Mouse (Mus musculus): ENCODE measurements around the gene Gadl1. TPM values are rescaled to one million over a fixed set of nuclear protein-coding genes. Genes with fewer than 3 reads are reported as not detected.
A peak's percentile ranks its signal among the peaks of the same experiment; 100 is the strongest.

Gene Gadl1
- total and polyA plus RNA-seq, 2 experiments from 2014 or later, result 0.21 to 0.44 TPM

DNA sequence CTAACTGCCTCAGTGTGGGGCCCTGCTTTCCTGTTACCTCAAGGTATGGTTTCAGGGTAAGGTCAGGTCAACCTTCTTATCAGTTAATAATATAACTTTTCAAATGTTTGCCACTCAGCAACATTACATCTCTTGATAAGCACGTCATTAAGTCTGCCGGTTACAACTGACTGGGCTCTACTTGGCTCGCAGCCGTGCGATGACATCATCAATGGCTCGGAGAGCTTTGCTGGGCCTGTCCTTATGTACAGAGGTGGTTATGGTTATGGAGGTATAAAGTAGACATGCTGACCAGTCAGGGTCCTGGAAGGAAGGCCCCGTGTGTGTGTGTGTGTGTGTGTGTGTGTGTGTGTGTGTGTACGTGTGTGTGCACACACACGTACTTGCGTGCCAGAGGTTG is 15.3 kb upstream of the Gadl1 start:
- H3K27ac ChIP-seq (ENCODE audit: low read depth, low read length), result no peak overlapping the region
- WGBS, result 94% methylated on average over 10 of the region's 10 CpGs
- no peak overlapping the region for H3K4me3 ChIP-seq (ENCODE audit: low read depth, low read length)
- DNase-seq (ENCODE audit: low spot score) (no peak), ATAC-seq (ENCODE audit: low FRiP score) (no peak)
- H3K27me3 ChIP-seq (ENCODE audit: insufficient read depth, low read length), result no peaks in the 10 kb centered on the region
- H3K9ac ChIP-seq (replicated peaks; ENCODE audit: low read length, poor library complexity, severe bottlenecking), result no peak overlapping the region
- no peaks in the 10 kb centered on the region for H3K36me3 ChIP-seq (ENCODE audit: insufficient read depth, low read length)
- no peaks in the 10 kb centered on the region for H3K4me1 ChIP-seq (ENCODE audit: insufficient read depth, low read length)
- 0 out of 2 replicates have a peak, but pooled peaks cover 4% of the 10 kb centered on the region for H3K9me3 ChIP-seq (ENCODE audit: low read length)
- TF ChIP-seq CTCF (IDR thresholded peaks at IDR 0.05), result no peak
- H3K4me2 ChIP-seq (ENCODE audit: low read depth, low read length, poor library complexity, severe bottlenecking), result no peak overlapping the region

DNA sequence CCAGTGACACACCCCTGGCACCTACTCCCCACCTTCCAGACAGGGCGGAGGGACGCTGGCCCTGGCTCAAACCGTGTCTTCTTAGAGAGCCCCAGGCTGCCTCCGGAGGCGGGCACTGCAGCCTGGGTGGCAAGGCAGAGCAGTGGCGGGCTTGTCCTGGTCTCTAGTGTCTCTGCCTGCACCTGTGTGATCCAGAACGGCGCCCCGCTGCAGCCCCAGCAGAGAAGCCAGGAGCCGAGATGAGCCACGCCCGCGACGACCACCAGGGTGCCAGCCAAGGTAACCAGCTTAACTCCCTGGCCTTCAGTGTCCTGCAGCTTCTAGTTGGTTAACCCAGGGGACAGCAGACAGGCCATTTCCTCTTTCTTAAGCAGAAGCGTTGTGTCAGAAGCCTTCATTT is 930 bp upstream of the Gadl1 start:
- WGBS, result 10% methylated on average over 15 of the region's 15 CpGs
- peak overlapping the region; percentile 19; the same call in 1 of the 2 replicates for H3K4me2 ChIP-seq (ENCODE audit: low read depth, low read length, poor library complexity, severe bottlenecking)

DNA sequence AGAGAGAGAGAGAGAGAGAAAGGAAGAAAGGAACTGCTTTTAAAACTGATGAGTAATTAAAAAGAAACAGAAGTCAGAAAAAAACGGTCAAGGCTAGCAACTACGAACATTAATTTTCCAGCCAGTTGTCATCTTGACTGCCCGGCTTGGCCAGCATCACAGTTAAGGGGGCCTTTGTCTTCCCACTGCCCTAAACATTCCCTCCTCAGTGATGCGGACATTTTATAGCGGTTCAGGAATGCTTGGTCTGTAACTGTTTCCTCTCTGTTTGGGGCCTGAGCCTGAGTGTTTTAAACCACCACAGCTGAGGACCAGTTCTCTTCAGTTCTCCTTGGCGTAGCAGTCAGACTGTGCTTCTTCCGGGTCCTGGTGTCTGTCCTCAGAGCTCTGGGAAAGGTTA is 4.8 kb downstream of the Gadl1 start:
- Histone ChIP-seq H3K36me3 (ENCODE audit: insufficient read depth, low read length) (no peaks in the 10 kb centered on the region), H3K9ac (replicated peaks; ENCODE audit: low read length, poor library complexity, severe bottlenecking) (no peak overlapping the region), H3K4me1 (ENCODE audit: insufficient read depth, low read length) (0 out of 2 replicates have a peak, but pooled peaks cover 2% of the 10 kb centered on the region), H3K27me3 (ENCODE audit: insufficient read depth, low read length) (no peaks in the 10 kb centered on the region), H3K9me3 (ENCODE audit: low read length) (no peaks in the 10 kb centered on the region), H3K4me3 (ENCODE audit: low read depth, low read length) (no peak overlapping the region), H3K27ac (ENCODE audit: low read depth, low read length) (no peak overlapping the region), H3K4me2 (ENCODE audit: low read depth, low read length, poor library complexity, severe bottlenecking) (no peak overlapping the region)
- ATAC-seq (ENCODE audit: low FRiP score), result no peak
- DNase-seq (ENCODE audit: low spot score), result no peak
- 74% methylated on average over 7 of the region's 7 CpGs for WGBS
- no peak for TF ChIP-seq CTCF (IDR thresholded peaks at IDR 0.05)

More for the DNA sequence above, 930 bp upstream of the Gadl1 start:
- H3K9me3 ChIP-seq (ENCODE audit: low read length), result no peaks in the 10 kb centered on the region
- H3K27ac ChIP-seq (ENCODE audit: low read depth, low read length), result no peak overlapping the region
- H3K4me3 ChIP-seq (ENCODE audit: low read depth, low read length), result no peak overlapping the region
- no peak for DNase-seq (ENCODE audit: low spot score)
- no peak for ATAC-seq (ENCODE audit: low FRiP score)
- H3K9ac ChIP-seq (replicated peaks; ENCODE audit: low read length, poor library complexity, severe bottlenecking), result no peak overlapping the region
- no peaks in the 10 kb centered on the region for H3K27me3 ChIP-seq (ENCODE audit: insufficient read depth, low read length)
- peaks cover 4% of the 10 kb centered on the region; the same call in 1 of the 2 replicates for H3K4me1 ChIP-seq (ENCODE audit: insufficient read depth, low read length)
- no peaks in the 10 kb centered on the region for H3K36me3 ChIP-seq (ENCODE audit: insufficient read depth, low read length)
- TF ChIP-seq CTCF (IDR thresholded peaks at IDR 0.05), result no peak; the same call in 1 of the 2 replicates

DNA sequence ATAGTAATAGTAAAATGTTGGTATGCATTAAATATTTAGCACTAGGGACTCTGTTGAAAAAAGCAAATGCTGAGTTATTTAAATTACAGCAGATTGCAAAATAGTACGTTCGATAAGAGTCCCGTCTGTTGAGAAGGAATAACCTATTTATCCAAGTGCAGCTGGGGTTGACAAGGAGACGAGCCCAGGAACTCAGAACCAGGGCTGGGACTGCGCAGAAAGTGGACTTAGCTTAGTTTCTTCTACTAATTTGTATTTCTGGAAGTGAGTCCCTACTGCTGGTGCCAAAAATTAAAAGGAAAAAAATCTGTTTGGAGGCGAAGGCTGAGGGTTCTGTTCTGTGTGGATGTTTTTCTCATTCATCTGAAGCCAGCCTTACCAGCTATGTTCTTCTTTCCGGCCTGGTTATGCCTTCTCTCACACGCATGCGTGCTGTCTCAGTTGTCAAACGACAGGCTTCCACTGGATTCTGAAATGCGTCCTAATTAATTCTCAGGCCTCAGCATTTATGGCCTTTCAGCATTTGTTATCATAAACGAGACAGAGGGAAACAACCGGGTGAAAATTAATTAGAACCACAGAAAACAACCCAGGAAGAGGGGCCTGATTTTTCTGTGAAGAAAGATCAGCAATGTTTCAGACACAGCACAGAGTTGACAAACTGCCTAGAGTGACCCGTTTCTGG is 6.5 kb downstream of the Gadl1 start:
- Histone ChIP-seq H3K9me3 (ENCODE audit: low read length) (no peaks in the 10 kb centered on the region), H3K27ac (ENCODE audit: low read depth, low read length) (0 out of 2 replicates have a peak overlapping the region, but pooled peaks have one; percentile 2), H3K4me3 (ENCODE audit: low read depth, low read length) (no peak overlapping the region), H3K9ac (replicated peaks; ENCODE audit: low read length, poor library complexity, severe bottlenecking) (no peak overlapping the region), H3K36me3 (ENCODE audit: insufficient read depth, low read length) (no peaks in the 10 kb centered on the region), H3K4me2 (ENCODE audit: low read depth, low read length, poor library complexity, severe bottlenecking) (no peak overlapping the region), H3K27me3 (ENCODE audit: insufficient read depth, low read length) (no peaks in the 10 kb centered on the region), H3K4me1 (ENCODE audit: insufficient read depth, low read length) (0 out of 2 replicates have a peak, but pooled peaks cover 2% of the 10 kb centered on the region)
- peak; percentile 22 for DNase-seq (ENCODE audit: low spot score)
- WGBS, result 64% methylated on average over 14 of the region's 14 CpGs
- no peak for ATAC-seq (ENCODE audit: low FRiP score)
- TF ChIP-seq CTCF (IDR thresholded peaks at IDR 0.05), result no peak

DNA sequence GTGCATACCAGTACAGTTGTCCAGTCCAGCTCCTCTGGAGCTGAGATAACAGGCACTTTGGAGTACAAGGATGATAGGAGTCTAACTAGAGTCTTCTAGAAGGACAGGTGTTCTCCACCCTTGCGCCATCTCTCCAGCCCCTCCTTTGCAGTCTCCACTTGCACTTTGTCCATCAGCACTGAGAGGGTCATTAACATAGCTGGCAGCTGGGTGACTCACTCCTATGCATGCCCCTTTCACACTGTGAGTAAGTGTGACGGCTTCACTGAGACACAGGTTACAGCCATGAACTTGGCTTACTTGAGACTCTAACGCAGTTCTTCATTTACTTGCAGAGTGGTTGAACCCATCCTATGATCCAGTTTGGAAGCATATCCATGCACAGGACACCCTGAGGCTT is 10.5 kb downstream of the Gadl1 start:
- 79% methylated on average over 3 of the region's 3 CpGs for WGBS
- Histone ChIP-seq H3K4me1 (ENCODE audit: insufficient read depth, low read length) (0 out of 2 replicates have a peak, but pooled peaks cover 2% of the 10 kb centered on the region), H3K9ac (replicated peaks; ENCODE audit: low read length, poor library complexity, severe bottlenecking) (no peak overlapping the region), H3K4me2 (ENCODE audit: low read depth, low read length, poor library complexity, severe bottlenecking) (no peak overlapping the region), H3K27me3 (ENCODE audit: insufficient read depth, low read length) (no peaks in the 10 kb centered on the region), H3K4me3 (ENCODE audit: low read depth, low read length) (no peak overlapping the region), H3K9me3 (ENCODE audit: low read length) (no peaks in the 10 kb centered on the region), H3K36me3 (ENCODE audit: insufficient read depth, low read length) (no peaks in the 10 kb centered on the region), H3K27ac (ENCODE audit: low read depth, low read length) (no peak overlapping the region)
- ATAC-seq (ENCODE audit: low FRiP score), result no peak
- TF ChIP-seq CTCF (IDR thresholded peaks at IDR 0.05), result no peak
- DNase-seq (ENCODE audit: low spot score), result no peak

DNA sequence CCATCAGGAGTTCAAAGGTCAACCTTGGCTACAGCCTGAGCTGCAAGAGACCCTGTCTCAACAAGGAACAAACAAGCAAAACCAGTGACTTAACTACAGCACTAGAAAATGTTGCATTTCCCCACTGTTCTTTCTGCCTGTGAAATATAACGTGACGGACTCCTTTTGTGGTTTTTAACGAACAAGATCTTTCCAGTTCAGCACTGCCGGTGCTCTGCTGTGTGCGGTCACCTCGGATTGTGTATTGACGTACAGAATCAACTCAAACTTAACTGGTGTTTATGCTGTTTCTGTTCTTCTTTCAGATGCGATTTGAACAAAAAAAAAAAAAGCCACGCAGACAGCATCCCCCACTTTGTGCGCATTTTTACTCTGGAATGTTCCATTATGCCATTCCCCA is 13.4 kb downstream of the Gadl1 start:
- Histone ChIP-seq H3K9me3 (ENCODE audit: low read length) (no peaks in the 10 kb centered on the region), H3K36me3 (ENCODE audit: insufficient read depth, low read length) (no peaks in the 10 kb centered on the region), H3K4me1 (ENCODE audit: insufficient read depth, low read length) (no peaks in the 10 kb centered on the region), H3K27me3 (ENCODE audit: insufficient read depth, low read length) (no peaks in the 10 kb centered on the region), H3K4me2 (ENCODE audit: low read depth, low read length, poor library complexity, severe bottlenecking) (no peak overlapping the region), H3K4me3 (ENCODE audit: low read depth, low read length) (no peak overlapping the region), H3K27ac (ENCODE audit: low read depth, low read length) (no peak overlapping the region), H3K9ac (replicated peaks; ENCODE audit: low read length, poor library complexity, severe bottlenecking) (no peak overlapping the region)
- 72% methylated on average over 10 of the region's 10 CpGs for WGBS
- ATAC-seq (ENCODE audit: low FRiP score) (no peak), DNase-seq (ENCODE audit: low spot score) (no peak)
- no peak for TF ChIP-seq CTCF (IDR thresholded peaks at IDR 0.05)

All from midbrain, postnatal 0 days (tissue).